Mouse (Mus musculus): ENCODE results near the gene Foxd1. TPM values are rescaled to one million over a fixed set of nuclear protein-coding genes. Genes with fewer than 3 reads are reported as not detected.

Gene Foxd1
- polyA plus RNA-seq, 1 experiment from 2014 or later, result not detected

- WGBS, result 21% methylated on average over 16 of the region's 16 CpGs
- TF ChIP-seq CTCF (IDR thresholded peaks at IDR 0.05; ENCODE audit: low read depth), result no peak
- ATAC-seq (ENCODE audit: insufficient read depth), result peak; percentile 75
- peaks cover 5% of the 10 kb centered on the region; the same call in 1 of the 2 replicates for H3K9me3 ChIP-seq (ENCODE audit: low read depth, low read length)
- no peaks in the 10 kb centered on the region for H3K4me1 ChIP-seq (ENCODE audit: insufficient read depth)
- no peak overlapping the region for H3K9ac ChIP-seq
- DNase-seq, result peak; percentile 61
- H3K4me2 ChIP-seq, result no peak overlapping the region
- no peaks in the 10 kb centered on the region for H3K36me3 ChIP-seq (ENCODE audit: insufficient read depth)
- no peak overlapping the region for H3K27ac ChIP-seq (ENCODE audit: low read depth)
- H3K27me3 ChIP-seq (ENCODE audit: insufficient read depth, low read length), result peaks cover 6% of the 10 kb centered on the region; the same call in 1 of the 2 replicates
- H3K4me3 ChIP-seq (ENCODE audit: low read depth, low read length), result no peak overlapping the region
Observed at GRCm38 (mm10) chr13:98383911-98384498, 30.0 kb downstream of the Foxd1 start.

GRCm38 (mm10) chr13:98385877-98386276 is 31.8 kb downstream of the Foxd1 start:
- no peak overlapping the region for H3K4me3 ChIP-seq (ENCODE audit: low read depth, low read length)
- 62% methylated on average over 2 of the region's 2 CpGs for WGBS
- no peak overlapping the region for H3K27ac ChIP-seq (ENCODE audit: low read depth)
- DNase-seq, result no peak
- no peak for ATAC-seq (ENCODE audit: insufficient read depth)
- TF ChIP-seq CTCF (IDR thresholded peaks at IDR 0.05; ENCODE audit: low read depth), result no peak
- H3K36me3 ChIP-seq (ENCODE audit: insufficient read depth), result no peaks in the 10 kb centered on the region
- H3K4me2 ChIP-seq, result no peak overlapping the region
- H3K27me3 ChIP-seq (ENCODE audit: insufficient read depth, low read length), result peaks cover 25% of the 10 kb centered on the region
- H3K9me3 ChIP-seq (ENCODE audit: low read depth, low read length), result peaks cover 5% of the 10 kb centered on the region; the same call in 1 of the 2 replicates
- H3K4me1 ChIP-seq (ENCODE audit: insufficient read depth), result no peaks in the 10 kb centered on the region
- H3K9ac ChIP-seq, result no peak overlapping the region

- no peak for TF ChIP-seq CTCF (IDR thresholded peaks at IDR 0.05; ENCODE audit: low read depth)
- WGBS, result 61% methylated on average over 1 of the region's 1 CpGs
- Histone ChIP-seq H3K4me1 (ENCODE audit: insufficient read depth) (no peaks in the 10 kb centered on the region), H3K9ac (no peak overlapping the region), H3K36me3 (ENCODE audit: insufficient read depth) (no peaks in the 10 kb centered on the region), H3K9me3 (ENCODE audit: low read depth, low read length) (peaks cover 5% of the 10 kb centered on the region; the same call in 1 of the 2 replicates), H3K27me3 (ENCODE audit: insufficient read depth, low read length) (peaks cover 56% of the 10 kb centered on the region), H3K27ac (ENCODE audit: low read depth) (no peak overlapping the region), H3K4me3 (ENCODE audit: low read depth, low read length) (no peak overlapping the region), H3K4me2 (no peak overlapping the region)
- ATAC-seq (ENCODE audit: insufficient read depth) (no peak), DNase-seq (no peak)
Observed at GRCm38 (mm10) chr13:98389092-98389491, 35.0 kb downstream of the Foxd1 start.

GRCm38 (mm10) chr13:98390363-98390762 is 36.3 kb downstream of the Foxd1 start:
- ATAC-seq (ENCODE audit: insufficient read depth), result peak; percentile 40; the same call in 1 of the 2 replicates
- Histone ChIP-seq H3K4me1 (ENCODE audit: insufficient read depth) (no peaks in the 10 kb centered on the region), H3K27me3 (ENCODE audit: insufficient read depth, low read length) (peaks cover 57% of the 10 kb centered on the region), H3K9ac (no peak overlapping the region), H3K4me3 (ENCODE audit: low read depth, low read length) (peak overlapping the region; percentile 45), H3K9me3 (ENCODE audit: low read depth, low read length) (peaks cover 5% of the 10 kb centered on the region; the same call in 1 of the 2 replicates), H3K36me3 (ENCODE audit: insufficient read depth) (no peaks in the 10 kb centered on the region), H3K4me2 (peak overlapping the region; percentile 86), H3K27ac (ENCODE audit: low read depth) (no peak overlapping the region)
- 15% methylated on average over 6 of the region's 6 CpGs for WGBS
- DNase-seq, result peak; percentile 63
- TF ChIP-seq CTCF (IDR thresholded peaks at IDR 0.05; ENCODE audit: low read depth), result no peak

- H3K4me1 ChIP-seq (ENCODE audit: insufficient read depth), result no peaks in the 10 kb centered on the region
- no peak for TF ChIP-seq CTCF (IDR thresholded peaks at IDR 0.05; ENCODE audit: low read depth)
- peak overlapping the region; percentile 40 for H3K9ac ChIP-seq
- H3K4me3 ChIP-seq (ENCODE audit: low read depth, low read length), result peak overlapping the region; percentile 45
- H3K36me3 ChIP-seq (ENCODE audit: insufficient read depth), result no peaks in the 10 kb centered on the region
- H3K27me3 ChIP-seq (ENCODE audit: insufficient read depth, low read length), result peaks cover 57% of the 10 kb centered on the region
- peaks cover 4% of the 10 kb centered on the region; the same call in 1 of the 2 replicates for H3K9me3 ChIP-seq (ENCODE audit: low read depth, low read length)
- peak; percentile 69 for ATAC-seq (ENCODE audit: insufficient read depth)
- peak overlapping the region; percentile 86 for H3K4me2 ChIP-seq
- peak; percentile 70 for DNase-seq
- WGBS, result 1% methylated on average over 68 of the region's 68 CpGs
- no peak overlapping the region for H3K27ac ChIP-seq (ENCODE audit: low read depth)
Observed at GRCm38 (mm10) chr13:98390771-98391634, 37.0 kb downstream of the Foxd1 start.

GRCm38 (mm10) chr13:98391635-98391990 is 37.6 kb downstream of the Foxd1 start:
- Histone ChIP-seq H3K9ac (no peak overlapping the region), H3K27me3 (ENCODE audit: insufficient read depth, low read length) (peaks cover 57% of the 10 kb centered on the region), H3K36me3 (ENCODE audit: insufficient read depth) (no peaks in the 10 kb centered on the region), H3K4me3 (ENCODE audit: low read depth, low read length) (peak overlapping the region; percentile 45), H3K4me2 (peak overlapping the region; percentile 86), H3K4me1 (ENCODE audit: insufficient read depth) (no peaks in the 10 kb centered on the region), H3K9me3 (ENCODE audit: low read depth, low read length) (no peaks in the 10 kb centered on the region), H3K27ac (ENCODE audit: low read depth) (no peak overlapping the region)
- TF ChIP-seq CTCF (IDR thresholded peaks at IDR 0.05; ENCODE audit: low read depth), result no peak
- no peak for DNase-seq
- ATAC-seq (ENCODE audit: insufficient read depth), result peak; percentile 23; the same call in 1 of the 2 replicates
- WGBS, result 6% methylated on average over 4 of the region's 4 CpGs

GRCm38 (mm10) chr13:98392031-98392430 is 38.0 kb downstream of the Foxd1 start:
- no peak overlapping the region for H3K27ac ChIP-seq (ENCODE audit: low read depth)
- ATAC-seq (ENCODE audit: insufficient read depth), result no peak
- H3K4me1 ChIP-seq (ENCODE audit: insufficient read depth), result no peaks in the 10 kb centered on the region
- no peak for DNase-seq
- no peaks in the 10 kb centered on the region for H3K36me3 ChIP-seq (ENCODE audit: insufficient read depth)
- H3K4me2 ChIP-seq, result no peak overlapping the region
- H3K4me3 ChIP-seq (ENCODE audit: low read depth, low read length), result no peak overlapping the region
- WGBS, result 22% methylated on average over 6 of the region's 6 CpGs
- H3K9me3 ChIP-seq (ENCODE audit: low read depth, low read length), result no peaks in the 10 kb centered on the region
- TF ChIP-seq CTCF (IDR thresholded peaks at IDR 0.05; ENCODE audit: low read depth), result no peak
- no peak overlapping the region for H3K9ac ChIP-seq
- H3K27me3 ChIP-seq (ENCODE audit: insufficient read depth, low read length), result peaks cover 57% of the 10 kb centered on the region
